Mouse (Mus musculus): ENCODE measurements around the gene Atp5s. TPM values are rescaled to one million over a fixed set of nuclear protein-coding genes. Genes with fewer than 3 reads are reported as not detected.

Atp5s gene
- polyA plus RNA-seq (2012; rRNA removed) = 18.6 and 20.2 TPM in 2 replicates

DNA sequence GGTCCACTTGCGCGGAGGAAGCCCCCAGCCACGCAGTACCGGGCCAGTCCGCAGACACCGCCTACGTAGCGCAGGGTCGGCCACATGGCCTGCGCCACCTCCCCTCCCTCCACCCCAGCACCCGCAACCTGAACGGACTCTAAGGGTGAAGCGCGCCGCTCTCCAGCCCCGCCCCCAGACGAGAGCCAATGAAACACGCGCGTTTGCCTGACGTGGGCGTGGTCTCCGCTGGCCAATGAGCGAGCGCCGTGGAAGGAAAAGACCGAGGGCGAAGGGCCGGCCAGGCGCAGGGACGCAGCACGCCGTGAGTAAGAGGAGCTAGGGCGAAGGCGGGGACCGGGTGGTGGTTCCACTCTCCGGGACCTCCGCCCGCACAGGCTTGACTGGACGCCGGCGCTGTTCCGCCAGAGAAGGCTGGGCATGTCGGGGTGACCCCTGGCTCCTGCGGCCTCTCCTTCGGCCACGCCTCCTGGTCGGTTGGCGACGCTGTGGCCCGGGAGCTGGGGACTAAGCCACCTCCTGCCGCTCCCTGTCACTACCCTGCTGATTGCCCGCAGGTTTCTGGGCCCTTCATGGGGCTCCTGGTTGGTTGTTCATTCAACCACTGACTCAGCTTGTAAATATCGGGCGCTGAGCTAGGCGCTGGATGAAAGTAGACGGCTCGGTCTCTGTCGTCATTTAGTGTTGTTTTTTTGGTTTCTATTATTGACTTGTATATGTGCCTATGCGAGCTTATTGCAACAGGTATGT lies at the start of gene Atp5s, which contains the start of gene L2hgdh:
TSS of gene Atp5s (plus strand) at position 240 of the 750 bp plus-strand sequence.
TSS of gene L2hgdh (minus strand) at position 163 of the 750 bp plus-strand sequence.
- peak within 1 kb of the TSS; percentile 82 for H3K4me3 ChIP-seq (ENCODE audit: insufficient read depth, low read depth, low read length)
- H3K36me3 ChIP-seq (ENCODE audit: control insufficient read depth, insufficient read depth, low read length) = no peaks in the 10 kb centered on the region
- TF ChIP-seq POLR2A (IDR thresholded peaks at IDR 0.05; ENCODE audit: low read depth, low read length) = peak; percentile 86
- TF ChIP-seq CTCF (conservative IDR thresholded peaks at IDR 0.05; ENCODE audit: insufficient read depth, insufficient read length, low read depth, low read length) = 0 out of 2 replicates have a peak, but pooled peaks have one; percentile 3
- H3K4me1 ChIP-seq (ENCODE audit: control insufficient read depth, insufficient read depth, low read length) = peaks cover 6% of the 10 kb centered on the region; the same call in 1 of the 2 replicates
- H3K27me3 ChIP-seq (replicated peaks; ENCODE audit: control insufficient read depth, insufficient read depth, low read length) = no peaks in the 10 kb centered on the region
- H3K27ac ChIP-seq (ENCODE audit: insufficient read depth, low read depth, low read length) = peak within 1 kb of the TSS; percentile 85
- under 1% methylated on average over 60 of the region's 60 CpGs for WGBS
- DNase-seq = peak; percentile 99

DNA sequence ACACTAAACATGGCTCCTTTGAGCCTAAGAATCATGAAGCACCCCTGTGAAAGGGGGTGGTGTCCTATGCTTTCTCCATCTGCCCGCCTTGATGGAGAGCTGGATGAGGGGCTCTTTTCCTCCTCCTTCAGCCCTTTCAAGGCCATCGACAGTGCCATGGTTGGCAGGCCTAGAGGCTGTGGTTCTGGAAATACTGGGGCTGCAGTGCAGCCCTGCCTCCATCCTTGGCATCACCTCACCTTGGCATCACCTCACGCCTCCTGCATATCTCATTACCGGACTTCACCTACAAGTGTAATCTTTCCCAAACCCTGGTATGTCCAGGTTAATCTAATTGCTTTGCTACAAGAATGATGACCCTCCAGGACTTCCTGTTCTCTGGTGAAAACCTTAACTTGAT lies 48.6 kb upstream of the Atp5s start:
- H3K27me3 ChIP-seq (replicated peaks; ENCODE audit: control insufficient read depth, insufficient read depth, low read length) = no peaks in the 10 kb centered on the region
- DNase-seq = no peak
- H3K27ac ChIP-seq (ENCODE audit: insufficient read depth, low read depth, low read length) = no peak overlapping the region
- TF ChIP-seq CTCF (conservative IDR thresholded peaks at IDR 0.05; ENCODE audit: insufficient read depth, insufficient read length, low read depth, low read length) (no peak), POLR2A (IDR thresholded peaks at IDR 0.05; ENCODE audit: low read depth, low read length) (no peak)
- no peaks in the 10 kb centered on the region for H3K36me3 ChIP-seq (ENCODE audit: control insufficient read depth, insufficient read depth, low read length)
- H3K4me1 ChIP-seq (ENCODE audit: control insufficient read depth, insufficient read depth, low read length) = peaks cover 20% of the 10 kb centered on the region
- WGBS = 79% methylated on average over 4 of the region's 4 CpGs
- no peak overlapping the region for H3K4me3 ChIP-seq (ENCODE audit: insufficient read depth, low read depth, low read length)

DNA sequence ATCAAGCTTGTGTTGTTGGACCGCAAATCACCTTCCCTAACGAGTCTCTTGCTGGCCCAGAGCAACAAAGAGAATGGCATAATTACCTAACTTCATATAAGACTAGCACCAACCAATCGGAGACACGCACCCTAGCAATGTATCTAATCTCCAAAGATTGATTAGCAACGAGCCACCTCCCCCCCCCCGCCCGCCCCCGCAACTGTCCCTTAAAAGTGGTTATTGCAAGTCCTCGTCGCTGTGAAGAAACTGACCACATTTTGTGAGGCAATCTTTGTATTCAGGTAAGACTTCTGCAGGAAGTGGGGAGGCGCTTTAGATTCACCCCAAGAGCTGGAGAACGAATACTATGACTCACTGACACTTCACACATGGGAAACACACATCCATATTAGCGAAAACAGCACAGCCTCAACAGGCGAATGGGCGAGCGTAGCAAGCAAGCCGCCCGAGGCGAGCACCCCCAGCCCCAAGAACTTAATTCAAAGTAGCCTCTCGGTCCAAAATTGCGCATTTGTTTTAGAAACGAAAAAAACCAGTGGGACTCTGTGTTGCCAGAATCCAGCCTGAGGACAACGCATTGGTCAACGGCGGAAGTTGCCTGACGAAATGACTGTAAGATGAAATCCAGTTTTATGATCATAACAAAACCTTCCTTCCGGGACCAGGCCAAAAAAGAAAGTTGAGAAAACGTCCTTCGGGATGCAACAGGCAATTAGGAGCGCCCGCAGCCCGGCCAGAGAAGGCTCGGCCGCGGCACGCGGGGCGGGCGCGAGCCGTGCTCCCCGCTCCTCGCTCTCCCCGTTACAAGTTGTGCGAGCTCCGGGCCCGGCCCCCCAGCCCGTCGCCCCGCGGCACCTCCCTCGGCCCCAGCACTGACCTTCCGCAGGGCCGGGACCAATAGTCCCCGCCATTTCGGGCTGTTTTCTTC lies 43.9 kb upstream of the Atp5s start:
- DNase-seq = peak; percentile 53
- no peak for TF ChIP-seq CTCF (conservative IDR thresholded peaks at IDR 0.05; ENCODE audit: insufficient read depth, insufficient read length, low read depth, low read length)
- TF ChIP-seq POLR2A (IDR thresholded peaks at IDR 0.05; ENCODE audit: low read depth, low read length) = no peak
- Histone ChIP-seq H3K27me3 (replicated peaks; ENCODE audit: control insufficient read depth, insufficient read depth, low read length) (no peaks in the 10 kb centered on the region), H3K4me3 (ENCODE audit: insufficient read depth, low read depth, low read length) (peak overlapping the region; percentile 77), H3K4me1 (ENCODE audit: control insufficient read depth, insufficient read depth, low read length) (peaks cover 10% of the 10 kb centered on the region), H3K27ac (ENCODE audit: insufficient read depth, low read depth, low read length) (peak overlapping the region; percentile 85), H3K36me3 (ENCODE audit: control insufficient read depth, insufficient read depth, low read length) (no peaks in the 10 kb centered on the region)
- WGBS = 1% methylated on average over 55 of the region's 56 CpGs

DNA sequence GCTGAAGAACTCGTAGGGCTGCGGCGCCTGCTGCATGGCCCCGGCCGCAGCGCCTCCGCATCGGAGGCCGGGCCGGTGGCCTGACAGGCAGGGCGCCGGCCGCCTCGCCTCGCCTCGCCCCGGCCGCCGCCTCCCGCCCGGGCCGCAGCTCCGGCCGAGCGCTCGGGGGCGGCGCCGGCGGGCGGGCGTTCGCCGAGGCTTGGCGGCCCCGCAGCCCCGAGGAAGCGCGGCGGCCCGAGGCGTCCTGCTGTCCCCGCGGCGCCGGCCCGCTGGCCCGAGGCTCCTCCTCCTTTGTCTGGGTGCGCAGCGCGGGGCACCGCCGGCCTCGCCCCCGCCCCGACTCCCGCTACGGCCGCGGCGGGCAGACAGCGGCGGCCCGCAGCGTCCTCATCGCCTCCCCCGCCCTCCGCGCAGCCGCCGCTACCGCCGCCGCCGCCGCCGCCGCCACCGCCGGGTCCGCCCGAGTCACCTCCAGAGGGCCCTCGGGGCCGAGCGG lies 43.1 kb upstream of the Atp5s start, which contains the start of gene Sos2:
TSS of gene Sos2 (minus strand) at position 287 of the 496 bp plus-strand sequence.
- Histone ChIP-seq H3K27me3 (replicated peaks; ENCODE audit: control insufficient read depth, insufficient read depth, low read length) (no peaks in the 10 kb centered on the region), H3K4me1 (ENCODE audit: control insufficient read depth, insufficient read depth, low read length) (peaks cover 5% of the 10 kb centered on the region; the same call in 1 of the 2 replicates), H3K27ac (ENCODE audit: insufficient read depth, low read depth, low read length) (peak within 1 kb of the TSS; percentile 85), H3K4me3 (ENCODE audit: insufficient read depth, low read depth, low read length) (peak within 1 kb of the TSS; percentile 77), H3K36me3 (ENCODE audit: control insufficient read depth, insufficient read depth, low read length) (no peaks in the 10 kb centered on the region)
- peak; percentile 79 for DNase-seq
- TF ChIP-seq POLR2A (IDR thresholded peaks at IDR 0.05; ENCODE audit: low read depth, low read length) = no peak
- no peak for TF ChIP-seq CTCF (conservative IDR thresholded peaks at IDR 0.05; ENCODE audit: insufficient read depth, insufficient read length, low read depth, low read length)
- WGBS = 5% methylated on average over 85 of the region's 85 CpGs

GRCm38 (mm10) chr12:69682065-69682787 lies 42.5 kb upstream of the Atp5s start:
- H3K4me1 ChIP-seq (ENCODE audit: control insufficient read depth, insufficient read depth, low read length) = peaks cover 5% of the 10 kb centered on the region; the same call in 1 of the 2 replicates
- no peak for TF ChIP-seq POLR2A (IDR thresholded peaks at IDR 0.05; ENCODE audit: low read depth, low read length)
- no peak for TF ChIP-seq CTCF (conservative IDR thresholded peaks at IDR 0.05; ENCODE audit: insufficient read depth, insufficient read length, low read depth, low read length)
- no peaks in the 10 kb centered on the region for H3K36me3 ChIP-seq (ENCODE audit: control insufficient read depth, insufficient read depth, low read length)
- H3K27me3 ChIP-seq (replicated peaks; ENCODE audit: control insufficient read depth, insufficient read depth, low read length) = no peaks in the 10 kb centered on the region
- DNase-seq = peak; percentile 90
- peak overlapping the region; percentile 77 for H3K4me3 ChIP-seq (ENCODE audit: insufficient read depth, low read depth, low read length)
- peak overlapping the region; percentile 85 for H3K27ac ChIP-seq (ENCODE audit: insufficient read depth, low read depth, low read length)
- WGBS = 1% methylated on average over 54 of the region's 54 CpGs

DNA sequence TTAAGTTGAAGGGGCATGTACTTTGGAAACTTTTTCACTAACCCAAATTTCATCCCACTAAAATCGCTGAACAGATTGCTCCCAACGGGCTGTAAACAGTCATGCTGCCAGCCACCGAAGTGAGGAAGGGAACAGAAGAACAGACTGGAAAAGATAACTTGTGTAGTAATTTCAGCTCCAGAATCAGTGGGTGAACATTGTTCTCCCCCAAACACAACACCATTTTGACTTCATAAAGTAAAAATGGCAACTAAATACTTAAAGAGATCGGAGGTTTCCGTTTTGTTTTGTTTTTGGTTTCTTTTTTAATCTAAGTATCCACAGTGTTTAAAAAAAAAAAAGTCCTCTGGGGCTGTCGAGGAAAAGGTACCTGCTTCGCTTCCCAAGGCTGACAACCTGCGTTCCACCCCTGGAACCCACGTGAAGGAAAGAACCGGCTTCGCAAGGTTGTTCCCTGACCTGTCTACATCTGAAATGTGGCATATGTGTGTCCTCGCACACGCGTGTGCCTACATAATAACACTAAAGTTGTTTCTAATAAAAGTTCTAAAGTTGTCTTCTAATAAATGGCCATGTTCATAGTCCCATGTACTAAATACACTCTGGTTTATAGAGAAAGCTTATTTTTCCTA lies 41.8 kb upstream of the Atp5s start:
- Histone ChIP-seq H3K27me3 (replicated peaks; ENCODE audit: control insufficient read depth, insufficient read depth, low read length) (no peaks in the 10 kb centered on the region), H3K4me1 (ENCODE audit: control insufficient read depth, insufficient read depth, low read length) (peaks cover 5% of the 10 kb centered on the region; the same call in 1 of the 2 replicates), H3K4me3 (ENCODE audit: insufficient read depth, low read depth, low read length) (0 out of 2 replicates have a peak overlapping the region, but pooled peaks have one; percentile 28), H3K36me3 (ENCODE audit: control insufficient read depth, insufficient read depth, low read length) (no peaks in the 10 kb centered on the region), H3K27ac (ENCODE audit: insufficient read depth, low read depth, low read length) (peak overlapping the region; percentile 62)
- WGBS = 34% methylated on average over 14 of the region's 14 CpGs
- DNase-seq = peak; percentile 26
- TF ChIP-seq POLR2A (IDR thresholded peaks at IDR 0.05; ENCODE audit: low read depth, low read length) (no peak), CTCF (conservative IDR thresholded peaks at IDR 0.05; ENCODE audit: insufficient read depth, insufficient read length, low read depth, low read length) (no peak)
